Mouse (Mus musculus): Measurements from ENCODE around the gene Clk2. TPM values are rescaled to one million over a fixed set of nuclear protein-coding genes. Genes with fewer than 3 reads are reported as not detected.
"Not testable (repeated sequence)": the region's sequence is repeated elsewhere in the genome, so short reads cannot be mapped to it uniquely, and the experiment has no call there.

The Clk2 gene
- total RNA-seq, 2 experiments from 2014 or later: 69.3 to 88.0 TPM

DNA sequence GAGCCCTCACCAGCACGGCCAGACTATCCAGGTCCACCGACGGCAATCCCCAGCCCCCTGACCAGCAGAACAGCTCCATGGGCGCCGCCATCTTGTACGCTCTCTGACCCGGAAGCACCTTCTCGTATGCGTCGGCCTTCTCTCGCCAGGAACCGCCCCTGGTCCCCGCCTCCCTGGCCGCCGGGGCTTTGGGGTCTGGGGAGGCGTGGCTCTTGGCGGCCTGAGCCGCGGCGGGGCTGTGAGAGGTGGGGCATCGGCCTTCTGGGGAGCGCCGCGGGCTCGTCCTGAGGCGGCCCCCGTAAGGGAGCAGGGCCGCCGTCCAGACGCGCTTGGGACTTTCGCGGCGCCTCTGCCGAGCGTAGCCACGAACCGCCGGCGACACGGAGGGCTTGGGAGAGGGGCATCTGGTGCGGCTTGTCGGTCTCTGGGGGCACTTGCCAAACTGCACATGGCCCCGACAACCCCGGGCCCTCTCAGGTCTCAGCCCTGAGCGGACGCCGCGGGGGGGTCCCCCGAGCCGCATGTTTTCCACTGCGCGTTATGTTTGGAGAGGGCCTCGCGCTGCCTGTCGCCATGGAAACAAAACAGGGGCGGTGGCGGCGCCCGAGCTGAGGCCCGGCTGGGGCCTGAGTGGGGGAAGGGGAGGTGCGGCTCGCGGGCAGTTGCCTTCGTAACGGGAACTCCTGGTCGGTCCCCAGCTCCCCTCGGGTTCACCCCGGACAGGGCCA lies 49.4 kb downstream of the Clk2 start:
- ATAC-seq (replicated peaks; ENCODE audit: low FRiP score, low TSS enrichment, poor library complexity, severe bottlenecking): peak; percentile 77

DNA sequence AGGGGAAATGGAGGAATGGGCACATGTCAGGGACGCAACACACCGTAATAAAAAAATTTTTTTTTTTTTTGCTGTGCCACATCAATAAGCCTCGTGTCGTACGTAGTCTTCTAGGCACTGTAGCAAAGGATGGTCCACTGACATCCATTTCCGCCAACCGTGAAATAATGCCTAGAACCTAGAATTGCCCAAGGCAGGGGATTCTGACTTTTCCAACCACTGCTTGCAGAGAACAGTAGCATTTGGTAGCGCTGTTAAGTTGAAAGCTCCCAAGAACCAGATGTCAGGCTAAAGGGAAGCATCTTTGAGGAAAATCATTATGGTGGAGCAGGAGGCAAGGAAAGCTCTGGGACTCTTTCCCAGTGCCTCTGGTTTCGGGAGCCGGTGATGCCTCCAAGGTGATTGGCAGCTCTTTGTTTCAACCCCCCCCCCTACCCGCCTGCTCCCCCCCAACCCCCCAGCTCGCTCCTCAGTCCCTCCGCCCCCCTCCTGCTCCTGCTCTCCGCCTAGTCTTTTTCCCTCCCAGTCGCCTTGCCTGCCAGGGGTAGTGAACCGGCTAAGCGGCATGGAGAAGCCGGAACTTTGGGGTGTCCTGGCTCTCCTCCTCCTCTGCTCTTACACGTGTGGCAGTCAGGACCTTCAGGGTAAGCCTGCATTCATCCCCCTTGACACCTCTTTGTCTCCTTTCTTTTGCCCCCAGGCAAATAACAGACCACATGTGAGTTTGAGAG lies 50.3 kb downstream of the Clk2 start, which contains the start of gene Thbs3:
TSS of gene Thbs3 (plus strand) at position 500 of the 731 bp plus-strand sequence.
- ATAC-seq (replicated peaks; ENCODE audit: low FRiP score, low TSS enrichment, poor library complexity, severe bottlenecking): no peak

DNA sequence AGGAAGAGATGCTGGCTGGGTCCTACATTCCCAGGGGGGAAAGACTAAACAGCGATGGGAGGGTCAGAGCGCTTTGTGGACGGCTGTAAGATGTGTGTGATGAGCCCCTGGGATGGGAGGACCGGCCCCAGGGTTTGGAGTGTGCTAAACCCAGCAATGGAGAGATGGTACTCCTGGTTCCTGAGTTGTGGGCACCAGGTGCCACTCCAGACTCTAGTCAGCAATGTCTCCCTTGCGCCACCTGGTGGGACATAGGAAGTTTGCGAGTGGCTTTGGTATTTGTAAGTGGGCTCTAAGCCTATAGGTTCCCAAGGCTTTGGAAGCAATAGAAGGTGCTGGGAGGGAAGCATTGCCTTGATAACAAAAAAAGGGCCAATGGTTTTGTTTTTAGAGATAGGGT lies 51.3 kb downstream of the Clk2 start:
- ATAC-seq (replicated peaks; ENCODE audit: low FRiP score, low TSS enrichment, poor library complexity, severe bottlenecking): peak; percentile 76

DNA sequence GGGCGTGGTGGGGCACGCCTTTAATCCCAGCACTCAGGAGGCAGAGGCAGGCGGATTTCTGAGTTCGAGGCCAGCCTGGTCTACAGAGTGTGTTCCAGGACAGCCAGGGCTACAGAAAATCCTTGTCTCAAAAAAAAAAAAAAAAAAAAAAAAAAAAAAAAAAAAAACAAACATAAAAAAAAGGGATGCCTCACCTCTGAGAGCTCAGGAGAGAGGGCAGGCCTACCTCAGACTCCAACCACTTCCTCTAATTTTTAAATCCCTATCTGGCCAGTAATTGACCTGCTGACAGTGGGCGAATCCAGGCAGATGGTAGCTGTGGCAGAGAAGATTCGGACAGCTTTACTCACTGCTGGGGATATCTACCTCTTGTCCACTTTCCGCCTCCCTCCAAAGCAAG lies 51.8 kb downstream of the Clk2 start:
- not testable (repeated sequence) for ATAC-seq (replicated peaks; ENCODE audit: low FRiP score, low TSS enrichment, poor library complexity, severe bottlenecking)

DNA sequence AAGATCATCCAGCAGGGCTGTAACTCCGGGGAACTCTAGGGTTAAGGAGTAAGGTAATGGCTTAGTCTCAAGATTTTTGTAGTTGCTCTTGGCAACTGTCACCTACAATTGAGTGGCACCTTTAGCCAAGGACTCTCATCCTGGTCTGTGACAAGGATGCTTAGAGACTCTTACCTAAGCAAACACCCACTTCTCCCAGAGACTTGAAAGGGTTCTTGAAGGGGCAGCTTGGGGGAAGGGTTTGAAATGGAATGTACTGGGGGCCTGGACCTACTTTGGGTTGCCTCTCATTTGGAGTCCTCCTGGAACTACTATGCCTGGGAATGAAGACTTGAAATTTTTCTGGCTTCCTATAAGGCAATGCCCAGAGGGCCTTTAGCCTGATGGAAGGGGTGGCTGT lies 53.7 kb downstream of the Clk2 start:
- ATAC-seq (replicated peaks; ENCODE audit: low FRiP score, low TSS enrichment, poor library complexity, severe bottlenecking): no peak

DNA sequence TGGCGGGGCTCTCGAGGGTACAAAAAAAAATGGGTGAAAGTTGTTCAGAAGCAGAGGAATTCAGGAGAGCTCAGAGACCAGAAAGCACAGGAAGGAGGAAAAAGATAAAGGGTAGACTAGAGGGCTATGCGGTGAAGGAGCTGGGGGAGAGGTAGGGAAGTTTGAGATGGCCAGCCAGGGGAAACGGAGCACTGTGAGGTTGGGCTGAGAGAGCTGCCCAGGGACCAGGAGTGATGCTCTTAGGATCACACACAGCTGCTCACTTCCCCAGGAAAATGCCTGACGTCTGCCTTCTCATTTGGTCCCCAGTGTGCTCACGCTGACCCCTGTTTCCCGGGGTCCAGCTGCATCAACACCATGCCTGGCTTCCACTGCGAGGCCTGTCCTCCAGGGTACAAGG lies 55.0 kb downstream of the Clk2 start:
- no peak for ATAC-seq (replicated peaks; ENCODE audit: low FRiP score, low TSS enrichment, poor library complexity, severe bottlenecking)

DNA sequence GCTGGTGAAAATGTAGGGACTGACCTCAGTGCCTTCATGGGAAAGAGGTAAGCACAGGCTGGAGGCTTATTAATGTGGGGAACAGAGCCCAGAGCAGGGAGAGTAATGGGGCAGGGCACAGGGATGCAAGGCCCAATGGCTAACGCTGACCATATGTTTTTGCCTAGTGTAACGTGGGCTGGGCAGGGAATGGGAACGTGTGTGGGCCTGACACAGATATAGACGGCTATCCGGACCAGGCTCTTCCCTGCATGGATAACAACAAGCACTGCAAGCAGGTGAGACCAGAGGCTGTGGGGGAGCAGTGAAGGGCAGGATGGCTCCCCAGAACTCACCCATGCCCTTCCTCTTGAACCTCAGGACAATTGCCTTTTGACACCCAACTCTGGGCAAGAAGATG lies 56.6 kb downstream of the Clk2 start:
- no peak for ATAC-seq (replicated peaks; ENCODE audit: low FRiP score, low TSS enrichment, poor library complexity, severe bottlenecking)

DNA sequence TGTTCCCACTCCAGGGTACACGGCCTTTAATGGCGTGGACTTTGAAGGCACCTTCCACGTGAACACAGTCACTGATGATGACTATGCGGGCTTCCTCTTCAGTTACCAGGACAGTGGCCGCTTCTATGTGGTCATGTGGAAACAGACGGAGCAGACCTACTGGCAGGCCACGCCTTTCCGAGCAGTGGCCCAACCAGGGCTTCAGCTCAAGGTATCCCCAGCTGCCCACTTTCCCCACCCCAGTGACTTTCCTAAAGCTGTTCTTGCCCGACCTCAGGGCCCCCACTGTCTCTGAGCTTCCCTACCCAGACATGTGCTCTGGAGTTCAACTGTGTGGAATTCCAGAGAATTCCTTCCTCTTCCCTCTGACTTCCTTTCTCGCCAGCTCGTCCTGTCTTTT lies 60.2 kb downstream of the Clk2 start:
- no peak for ATAC-seq (replicated peaks; ENCODE audit: low FRiP score, low TSS enrichment, poor library complexity, severe bottlenecking)

DNA sequence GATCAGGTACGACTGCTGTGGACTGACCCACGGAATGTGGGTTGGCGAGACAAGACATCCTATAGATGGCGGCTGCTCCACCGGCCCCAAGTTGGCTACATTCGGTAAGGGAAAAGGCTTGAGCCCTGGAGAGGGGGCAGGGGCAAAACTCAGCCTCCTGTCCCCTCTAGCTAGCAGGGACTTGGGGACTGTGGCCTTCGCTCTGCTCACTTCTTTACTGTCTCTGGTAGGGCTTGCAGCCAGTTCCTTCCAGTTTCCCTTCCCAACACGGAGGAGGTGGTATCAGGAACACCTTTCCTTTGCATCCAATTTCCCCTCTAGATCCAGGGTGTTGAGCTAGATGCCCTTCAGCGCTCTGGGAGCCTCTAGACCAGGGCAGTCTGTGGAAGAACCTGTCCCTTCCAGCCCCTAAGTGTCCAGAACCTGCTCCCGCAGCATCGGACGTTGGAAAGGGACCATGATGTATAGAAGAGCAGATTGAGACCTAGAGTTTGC lies 60.8 kb downstream of the Clk2 start:
- ATAC-seq (replicated peaks; ENCODE audit: low FRiP score, low TSS enrichment, poor library complexity, severe bottlenecking): no peak

DNA sequence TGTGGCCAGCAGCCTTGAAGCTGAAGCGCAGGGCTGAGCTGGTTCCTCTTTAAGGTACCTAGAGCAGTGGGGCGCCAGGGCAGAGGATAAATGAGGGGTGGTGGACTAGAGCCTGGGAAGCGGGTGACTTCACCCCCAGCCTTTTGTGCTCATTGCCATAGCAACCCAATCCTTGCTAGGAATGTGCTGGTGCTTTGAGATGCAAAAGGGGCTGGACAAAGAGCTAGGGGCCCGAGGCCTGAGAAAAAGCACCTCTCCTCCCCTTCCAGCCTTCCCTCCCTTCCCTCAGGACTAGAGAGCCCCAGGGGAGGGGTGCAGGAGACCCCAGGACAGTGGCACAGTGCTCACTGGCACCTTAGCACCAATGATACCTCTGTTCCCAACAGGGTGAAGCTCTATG lies 61.3 kb downstream of the Clk2 start:
- no peak for ATAC-seq (replicated peaks; ENCODE audit: low FRiP score, low TSS enrichment, poor library complexity, severe bottlenecking)

DNA sequence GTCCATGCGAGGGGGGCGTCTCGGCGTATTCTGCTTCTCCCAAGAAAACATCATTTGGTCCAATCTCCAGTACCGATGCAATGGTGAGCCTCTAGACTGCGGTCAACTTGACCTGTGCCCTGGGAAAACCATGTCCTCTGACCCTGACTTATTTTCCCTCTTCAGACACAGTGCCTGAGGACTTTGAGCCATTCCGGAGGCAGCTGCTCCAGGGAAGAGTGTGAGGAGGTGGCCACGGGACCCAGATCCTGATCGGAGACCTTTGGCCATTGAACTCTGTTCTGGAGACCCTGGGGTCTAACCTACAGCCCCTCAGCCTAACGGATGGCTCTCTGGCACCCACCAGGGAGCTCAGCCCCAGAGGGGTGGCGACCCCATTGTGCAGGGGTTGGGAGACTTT lies 61.8 kb downstream of the Clk2 start:
- no peak for ATAC-seq (replicated peaks; ENCODE audit: low FRiP score, low TSS enrichment, poor library complexity, severe bottlenecking)

Other genes starting within 250 kb of the Clk2 start
- 41.9 and 49.7 TPM in 2 replicates for gene Ash1l, start 214.2 kb upstream of the Clk2 start, total RNA-seq (2014; fragmentation: Nextera tagmentation)
- 22.7 and 25.0 TPM in 2 replicates for gene Ash1l, start 214.2 kb upstream of the Clk2 start, total RNA-seq (2017)
- gene Dap3, start 213.6 kb upstream of the Clk2 start, total RNA-seq (2014; fragmentation: Nextera tagmentation): 226 and 303 TPM in 2 replicates
- 98.3 and 153 TPM in 2 replicates for gene Dap3, start 213.6 kb upstream of the Clk2 start, total RNA-seq (2017)
- gene Rusc1, start 71.5 kb upstream of the Clk2 start, total RNA-seq (2014; fragmentation: Nextera tagmentation): 8.0 and 13.7 TPM in 2 replicates
- 5.8 and 8.9 TPM in 2 replicates for gene Rusc1, start 71.5 kb upstream of the Clk2 start, total RNA-seq (2017)
- gene Gm43738, start 63.7 kb upstream of the Clk2 start, total RNA-seq (2014; fragmentation: Nextera tagmentation): not detected in 2 replicates
- gene Gm43738, start 63.7 kb upstream of the Clk2 start, total RNA-seq (2017): not detected in 2 replicates
- gene Fdps, start 62.8 kb upstream of the Clk2 start, total RNA-seq (2014; fragmentation: Nextera tagmentation): 53.1 and 60.3 TPM in 2 replicates
- gene Fdps, start 62.8 kb upstream of the Clk2 start, total RNA-seq (2017): 102 and 125 TPM in 2 replicates
- gene Pklr, start 28.7 kb upstream of the Clk2 start, total RNA-seq (2014; fragmentation: Nextera tagmentation): 213 and 235 TPM in 2 replicates
- gene Pklr, start 28.7 kb upstream of the Clk2 start, total RNA-seq (2017): 157 and 170 TPM in 2 replicates
- 1.5 and 1.6 TPM in 2 replicates for gene Hcn3, start 4.6 kb upstream of the Clk2 start, total RNA-seq (2014; fragmentation: Nextera tagmentation)
- gene Hcn3, start 4.6 kb upstream of the Clk2 start, total RNA-seq (2017): 1.4 and 2.5 TPM in 2 replicates
- gene Scamp3, start 12.7 kb downstream of the Clk2 start, total RNA-seq (2014; fragmentation: Nextera tagmentation): 86.7 and 129 TPM in 2 replicates
- gene Scamp3, start 12.7 kb downstream of the Clk2 start, total RNA-seq (2017): 32.8 and 34.8 TPM in 2 replicates
- 28.1 and 39.1 TPM in 2 replicates for gene Fam189b, start 18.3 kb downstream of the Clk2 start, total RNA-seq (2014; fragmentation: Nextera tagmentation)
- gene Fam189b, start 18.3 kb downstream of the Clk2 start, total RNA-seq (2017): 6.9 and 13.7 TPM in 2 replicates
- 39.6 and 41.4 TPM in 2 replicates for gene Gba, start 38.1 kb downstream of the Clk2 start, total RNA-seq (2014; fragmentation: Nextera tagmentation)
- 36.5 and 44.3 TPM in 2 replicates for gene Gba, start 38.1 kb downstream of the Clk2 start, total RNA-seq (2017)
- 4.0 TPM in 1 of 2 replicates, not detected in the other for gene Thbs3, start 50.4 kb downstream of the Clk2 start, total RNA-seq (2014; fragmentation: Nextera tagmentation)
- gene Thbs3, start 50.4 kb downstream of the Clk2 start, total RNA-seq (2017): 0.57 and 1.7 TPM in 2 replicates
- 114 and 122 TPM in 2 replicates for gene Mtx1, start 62.3 kb downstream of the Clk2 start, total RNA-seq (2014; fragmentation: Nextera tagmentation)
- gene Mtx1, start 62.3 kb downstream of the Clk2 start, total RNA-seq (2017): 68.1 and 92.8 TPM in 2 replicates
- not detected in 2 replicates for gene Muc1, start 64.3 kb downstream of the Clk2 start, total RNA-seq (2014; fragmentation: Nextera tagmentation)
- gene Muc1, start 64.3 kb downstream of the Clk2 start, total RNA-seq (2017): not detected in 2 replicates
- 127 and 147 TPM in 2 replicates for gene Krtcap2, start 81.2 kb downstream of the Clk2 start, total RNA-seq (2014; fragmentation: Nextera tagmentation)
- 119 and 124 TPM in 2 replicates for gene Krtcap2, start 81.2 kb downstream of the Clk2 start, total RNA-seq (2017)
- not detected in 2 replicates for gene Trim46, start 81.5 kb downstream of the Clk2 start, total RNA-seq (2014; fragmentation: Nextera tagmentation)
- gene Trim46, start 81.5 kb downstream of the Clk2 start, total RNA-seq (2017): not detected in 2 replicates
- gene Dpm3, start 94.6 kb downstream of the Clk2 start, total RNA-seq (2014; fragmentation: Nextera tagmentation): 44.2 and 75.7 TPM in 2 replicates
- gene Dpm3, start 94.6 kb downstream of the Clk2 start, total RNA-seq (2017): 30.1 and 90.9 TPM in 2 replicates
- gene Slc50a1, start 105.8 kb downstream of the Clk2 start, total RNA-seq (2014; fragmentation: Nextera tagmentation): 35.4 and 66.5 TPM in 2 replicates
- gene Slc50a1, start 105.8 kb downstream of the Clk2 start, total RNA-seq (2017): 31.4 and 50.3 TPM in 2 replicates
- gene Efna1, start 116.3 kb downstream of the Clk2 start, total RNA-seq (2014; fragmentation: Nextera tagmentation): not detected in 2 replicates
- gene Efna1, start 116.3 kb downstream of the Clk2 start, total RNA-seq (2017): not detected in 2 replicates
- not detected in 2 replicates for gene Efna3, start 158.2 kb downstream of the Clk2 start, total RNA-seq (2014; fragmentation: Nextera tagmentation)
- gene Efna3, start 158.2 kb downstream of the Clk2 start, total RNA-seq (2017): not detected in 2 replicates
- gene Efna4, start 173.2 kb downstream of the Clk2 start, total RNA-seq (2014; fragmentation: Nextera tagmentation): 0.30 TPM in 1 of 2 replicates, not detected in the other
- 0.30 TPM in 1 of 2 replicates, not detected in the other for gene Efna4, start 173.2 kb downstream of the Clk2 start, total RNA-seq (2017)
- 7.4 and 11.4 TPM in 2 replicates for gene Adam15, start 185.2 kb downstream of the Clk2 start, total RNA-seq (2014; fragmentation: Nextera tagmentation)
- gene Adam15, start 185.2 kb downstream of the Clk2 start, total RNA-seq (2017): 2.3 and 6.4 TPM in 2 replicates
- not detected in 2 replicates for gene Dcst2, start 197.2 kb downstream of the Clk2 start, total RNA-seq (2014; fragmentation: Nextera tagmentation)
- not detected in 2 replicates for gene Dcst2, start 197.2 kb downstream of the Clk2 start, total RNA-seq (2017)
- gene Dcst1, start 200.5 kb downstream of the Clk2 start, total RNA-seq (2014; fragmentation: Nextera tagmentation): not detected in 2 replicates
- not detected in 2 replicates for gene Dcst1, start 200.5 kb downstream of the Clk2 start, total RNA-seq (2017)
- 5.0 and 6.6 TPM in 2 replicates for gene Zbtb7b, start 230.0 kb downstream of the Clk2 start, total RNA-seq (2014; fragmentation: Nextera tagmentation)
- gene Zbtb7b, start 230.0 kb downstream of the Clk2 start, total RNA-seq (2017): 7.3 and 11.5 TPM in 2 replicates
- gene Lenep, start 238.0 kb downstream of the Clk2 start, total RNA-seq (2014; fragmentation: Nextera tagmentation): 3.5 and 3.6 TPM in 2 replicates
- gene Lenep, start 238.0 kb downstream of the Clk2 start, total RNA-seq (2017): not detected in 2 replicates
- 24.8 and 27.7 TPM in 2 replicates for gene Flad1, start 247.1 kb downstream of the Clk2 start, total RNA-seq (2014; fragmentation: Nextera tagmentation)
- 10.7 and 12.6 TPM in 2 replicates for gene Flad1, start 247.1 kb downstream of the Clk2 start, total RNA-seq (2017)